Mouse (Mus musculus) small intestine, adult 2 months (tissue): ENCODE results near the gene Marco.

Experiments used
- CTCF ChIP-seq: fragments of 200-500 bp; IDR thresholded peaks from 2 replicates; pipeline ENCODE4 v1.5.1; 2012; ENCODE audit warnings: low read depth, mild to moderate bottlenecking, control low read depth, inconsistent platforms, low read length, moderate library complexity, mixed read lengths; ENCODE audit not compliant: insufficient replicate concordance, insufficient read length; ENCODE audit errors: extremely low read depth
- POLR2A ChIP-seq: fragments of 200-500 bp; IDR thresholded peaks from 2 replicates; pipeline ENCODE4 v1.6.1; 2012; ENCODE audit warnings: low read depth, mild to moderate bottlenecking, control low read depth, inconsistent platforms, low read length, moderate library complexity

GRCm38 (mm10) chr1:120532321-120532916, 27.6 kb upstream of the Marco start:
- no peak for TF ChIP-seq POLR2A
- TF ChIP-seq CTCF = no peak
